Mouse (Mus musculus) CH12.LX (cell line): ENCODE results near the gene Fam129c. TPM values are rescaled to one million over a fixed set of nuclear protein-coding genes. Genes with fewer than 3 reads are reported as not detected.

Source experiments
- DNase-seq: peaks from one replicate; pipeline ENCODE4 v3.0.0-alpha.2; 2013; ENCODE audit errors: extremely low read depth
- H3K27ac ChIP-seq: 2 replicates; pipeline ENCODE4 v1.5.1; 2012; ENCODE audit warnings: low read depth, mild to moderate bottlenecking, control low read depth, moderate library complexity; ENCODE audit not compliant: insufficient read depth
- H3K27me3 ChIP-seq: replicated peaks from 2 replicates; pipeline ENCODE3; 2012; ENCODE audit warnings: inconsistent platforms
- H3K36me3 ChIP-seq, 2 experiments: replicated peaks in 1 of 2; 2 replicates each; pipeline versions ENCODE3 to v1.6.1; 2012; ENCODE audit warnings: inconsistent platforms in 1 of 2, low read length in 1 of 2, mild to moderate bottlenecking in 1 of 2, mixed read lengths in 1 of 2, moderate library complexity in 1 of 2; ENCODE audit not compliant: control insufficient read depth in 1 of 2, insufficient read depth in 1 of 2
- H3K4me1 ChIP-seq, 2 experiments: 2 replicates each; pipeline ENCODE4 v1.6.1; 2012; ENCODE audit warnings: inconsistent platforms in 1 of 2, moderate library complexity in 1 of 2; ENCODE audit not compliant: insufficient read depth in 2 of 2, control insufficient read depth in 1 of 2
- H3K4me2 ChIP-seq: 2 replicates; pipeline ENCODE4 v1.6.1; 2012; ENCODE audit warnings: low read depth, mild to moderate bottlenecking, control low read depth; ENCODE audit not compliant: poor library complexity, insufficient read depth, severe bottlenecking
- H3K4me3 ChIP-seq, 3 experiments: fragments of 150-350 bp in 1 of 3; sonication (generic) in 1 of 3; replicated peaks in 1 of 3; 2 replicates each; pipeline versions ENCODE3 to v1.5.1; 2011 to 2012; ENCODE audit warnings: low read depth in 2 of 3, low read length in 2 of 3, mild to moderate bottlenecking in 2 of 3, moderate library complexity in 2 of 3, control low read depth in 1 of 3, improper control_type of control experiment in 1 of 3, inconsistent platforms in 1 of 3, mixed read lengths in 1 of 3; ENCODE audit not compliant: poor library complexity in 1 of 3
- H3K79me2 ChIP-seq: replicated peaks from 2 replicates; pipeline ENCODE4 v1.6.1; 2012; ENCODE audit warnings: mild to moderate bottlenecking, moderate library complexity; ENCODE audit not compliant: control insufficient read depth, poor library complexity, insufficient read depth, severe bottlenecking; ENCODE audit errors: extremely low read depth
- H3K9ac ChIP-seq: 2 replicates; pipeline ENCODE4 v1.6.1; 2012; ENCODE audit warnings: low read depth, mild to moderate bottlenecking, control low read depth, moderate library complexity; ENCODE audit not compliant: insufficient read depth
- H3K9me3 ChIP-seq: replicated peaks from 2 replicates; pipeline ENCODE3; 2012; ENCODE audit warnings: low read length, inconsistent platforms, mixed read lengths
- BHLHE40 ChIP-seq: IDR thresholded peaks from 2 replicates; pipeline ENCODE4 v1.6.1; 2011; ENCODE audit warnings: mild to moderate bottlenecking, low read depth, low read length, improper control_type of control experiment
- CTCF ChIP-seq, 2 experiments: IDR thresholded peaks in 1 of 2; conservative IDR thresholded peaks in 1 of 2; 2 replicates each; pipeline ENCODE4 v1.5.1; 2011 to 2012; ENCODE audit warnings: low read depth in 2 of 2, low read length in 2 of 2, improper control_type of control experiment in 1 of 2, inconsistent platforms in 1 of 2, mild to moderate bottlenecking in 1 of 2, moderate library complexity in 1 of 2
- ELF1 ChIP-seq: IDR thresholded peaks from 2 replicates; pipeline ENCODE4 v1.6.1; 2014; ENCODE audit warnings: low read depth, mild to moderate bottlenecking, inconsistent platforms, low read length, improper control_type of control experiment
- GABPA ChIP-seq: IDR thresholded peaks from 2 replicates; pipeline ENCODE4 v1.6.1; 2012; ENCODE audit warnings: low read depth, low read length, improper control_type of control experiment, inconsistent platforms; ENCODE audit not compliant: insufficient replicate concordance
- HCFC1 ChIP-seq: IDR thresholded peaks from 2 replicates; pipeline ENCODE4 v1.6.1; 2012; ENCODE audit warnings: low read depth, mild to moderate bottlenecking, inconsistent platforms, low read length, improper control_type of control experiment
- MAFK ChIP-seq: IDR thresholded peaks from 2 replicates; pipeline ENCODE4 v1.6.1; 2011; ENCODE audit warnings: low read length, improper control_type of control experiment; ENCODE audit not compliant: insufficient replicate concordance
- MAZ ChIP-seq: IDR thresholded peaks from 2 replicates; pipeline ENCODE4 v1.6.1; 2012; ENCODE audit warnings: low read depth, mild to moderate bottlenecking, inconsistent platforms, low read length, improper control_type of control experiment, moderate library complexity
- MEF2A ChIP-seq: IDR thresholded peaks from 2 replicates; pipeline ENCODE4 v1.6.1; 2014; ENCODE audit warnings: low read depth, mild to moderate bottlenecking, inconsistent platforms, low read length, improper control_type of control experiment, borderline replicate concordance
- NRF1 ChIP-seq: IDR thresholded peaks from 2 replicates; pipeline ENCODE4 v1.6.1; 2014; ENCODE audit warnings: low read depth, mild to moderate bottlenecking, inconsistent platforms, low read length, improper control_type of control experiment, moderate library complexity
- PAX5 ChIP-seq: IDR thresholded peaks from 2 replicates; pipeline ENCODE4 v1.6.1; 2012; ENCODE audit warnings: low read length, inconsistent platforms, mixed read lengths
- POLR2AphosphoS2 ChIP-seq: IDR thresholded peaks from 2 replicates; pipeline ENCODE4 v1.6.1; 2011; ENCODE audit warnings: low read depth, low read length, improper control_type of control experiment
- RAD21 ChIP-seq: IDR thresholded peaks from 2 replicates; pipeline ENCODE4 v1.6.1; 2011; ENCODE audit warnings: low read depth, mild to moderate bottlenecking, low read length, improper control_type of control experiment, moderate library complexity
- SIN3A ChIP-seq: IDR thresholded peaks from 2 replicates; pipeline ENCODE4 v1.6.1; 2012; ENCODE audit warnings: low read length, improper control_type of control experiment, inconsistent platforms
- SMC3 ChIP-seq: IDR thresholded peaks from 2 replicates; pipeline ENCODE4 v1.6.1; 2011; ENCODE audit warnings: low read depth, low read length, improper control_type of control experiment
- TCF12 ChIP-seq: IDR thresholded peaks from 2 replicates; pipeline ENCODE4 v1.6.1; 2014; ENCODE audit warnings: low read depth, mild to moderate bottlenecking, inconsistent platforms, low read length, improper control_type of control experiment
- UBTF ChIP-seq: IDR thresholded peaks from 2 replicates; pipeline ENCODE4 v1.6.1; 2012; ENCODE audit warnings: low read depth, mild to moderate bottlenecking, inconsistent platforms, low read length, improper control_type of control experiment, moderate library complexity
- ZMIZ1 ChIP-seq: IDR thresholded peaks from 2 replicates; pipeline ENCODE4 v1.6.1; 2012; ENCODE audit warnings: low read depth, mild to moderate bottlenecking, inconsistent platforms, low read length, improper control_type of control experiment
- dilution Hi-C: fragments of 300-500 bp; cut with MboI; formaldehyde crosslinking; loops from 2 replicates; pipeline ENCODE4 v1.14.3; 2020; ENCODE audit warnings: low sequenced_read_pairs; ENCODE audit not compliant: extremely low pct_unique_long_range_greater_than_20kb, extremely low pct_ligation_motif_present
- in situ Hi-C: fragments of 300-500 bp; cut with MboI; formaldehyde crosslinking; loops from 3 replicates; pipeline ENCODE4 v1.14.3; 2019; ENCODE audit warnings: low sequenced_read_pairs, low pct_ligation_motif_present, low pct_unique_long_range_greater_than_20kb, mixed read lengths
- polyA plus RNA-seq: library from polyadenylated mRNA; unstranded; fragments of >175 nt; gene quantifications from 2 replicates; pipeline ENCODE4 v1.2.1, GENCODE M21; 2012; ENCODE audit warnings: low read depth; ENCODE audit not compliant: insufficient read length
- total RNA-seq, 2 experiments: library from RNA; depleted of rRNA; stranded (reverse); fragments of 300-350 nt in 1 of 2; fragments of >200 nt in 1 of 2; gene quantifications; 2 replicates each; pipeline ENCODE4 v1.2.3; 2012 to 2014

The Fam129c gene
- total and polyA plus RNA-seq, 3 experiments = 89.2 to 98.6 (median 95.2) TPM

- TF ChIP-seq ZMIZ1 (peak; percentile 75; the same call in 1 of the 2 replicates), SMC3 (no peak)
These were observed 5.7 kb upstream of the Fam129c start, which contains the start of gene Pgls (continued) for GRCm38 (mm10) chr8:71591471-71592373.

GRCm38 (mm10) chr8:71592374-71593170 lies 4.9 kb upstream of the Fam129c start:
- H3K36me3 ChIP-seq = peaks cover 0 to 20% of the 10 kb centered on the region in 2 experiments
- dilution Hi-C loops = no loop called here
- no peak for DNase-seq

GRCm38 (mm10) chr8:71593556-71594323 lies 3.7 kb upstream of the Fam129c start:
- TF ChIP-seq GABPA = no peak
- TF ChIP-seq POLR2AphosphoS2 = 0 out of 2 replicates have a peak, but pooled peaks have one; percentile 22
- H3K27me3 ChIP-seq = no peaks in the 10 kb centered on the region
- peaks cover 20% of the 10 kb centered on the region for H3K79me2 ChIP-seq
- no peaks in the 10 kb centered on the region for H3K9me3 ChIP-seq
- no peak for DNase-seq
- in situ Hi-C loops = no loop called here
- H3K27ac ChIP-seq = peak overlapping the region; percentile 23; the same call in 1 of the 2 replicates
- H3K9ac ChIP-seq = peak overlapping the region; percentile 87
- H3K4me3 ChIP-seq = peak overlapping the region; percentile 3 to 89 (median 70)
- dilution Hi-C loops = no loop called here
- H3K36me3 ChIP-seq = peaks cover 0 to 20% of the 10 kb centered on the region in 2 experiments
- H3K4me2 ChIP-seq = peak overlapping the region; percentile 26
- peaks cover 43 to 67% of the 10 kb centered on the region in 2 experiments for H3K4me1 ChIP-seq

More at GRCm38 (mm10) chr8:71592374-71593170, 4.9 kb upstream of the Fam129c start:
- Histone ChIP-seq H3K27me3 (no peaks in the 10 kb centered on the region), H3K4me2 (peak overlapping the region; percentile 26), H3K27ac (peak overlapping the region; percentile 92), H3K4me1 (peaks cover 42 to 68% of the 10 kb centered on the region in 2 experiments), H3K9ac (peak overlapping the region; percentile 87), H3K9me3 (no peaks in the 10 kb centered on the region), H3K4me3 (peak overlapping the region; percentile 70 to 94 (median 89)), H3K79me2 (peaks cover 20% of the 10 kb centered on the region)
- in situ Hi-C loops = no loop called here
- TF ChIP-seq TCF12 = peak; percentile 11
- peak; percentile 4; the same call in 1 of the 2 replicates for TF ChIP-seq ELF1
- no peak for TF ChIP-seq HCFC1
- peak; percentile 75; the same call in 1 of the 2 replicates for TF ChIP-seq UBTF
- TF ChIP-seq RAD21 = no peak
- no peak for TF ChIP-seq NRF1
- TF ChIP-seq BHLHE40 = no peak
- peak; percentile 7; the same call in 1 of the 2 replicates for TF ChIP-seq SIN3A
- TF ChIP-seq SMC3 = no peak; the same call in 1 of the 2 replicates
- TF ChIP-seq CTCF (conservative IDR thresholded peaks at IDR 0.05 in 1 of 2, IDR thresholded peaks at IDR 0.05 in 1 of 2; ENCODE audit: low read depth in 2 of 2, low read length in 2 of 2) = 0 out of 4 replicates have a peak, but pooled peaks of 1 of the 2 experiments have one; percentile 2
- TF ChIP-seq PAX5 = no peak
- no peak for TF ChIP-seq MAFK
- 0 out of 2 replicates have a peak, but pooled peaks have one; percentile 23 for TF ChIP-seq MEF2A
- 0 out of 2 replicates have a peak, but pooled peaks have one; percentile 25 for TF ChIP-seq MAZ
